Mouse (Mus musculus): ENCODE measurements around the gene Dmrtc1b. TPM values are rescaled to one million over a fixed set of nuclear protein-coding genes. Genes with fewer than 3 reads are reported as not detected.
"Not testable (repeated sequence)": the region's sequence is repeated elsewhere in the genome, so short reads cannot be mapped to it uniquely, and the experiment has no call there.

Gene Dmrtc1b
- total RNA-seq (2014; rRNA removed) = not detected in 2 replicates
- polyA plus RNA-seq (2015; fragmentation: Nextera tagmentation; extraction: Ambion mirVana) = not detected in 2 replicates

DNA sequence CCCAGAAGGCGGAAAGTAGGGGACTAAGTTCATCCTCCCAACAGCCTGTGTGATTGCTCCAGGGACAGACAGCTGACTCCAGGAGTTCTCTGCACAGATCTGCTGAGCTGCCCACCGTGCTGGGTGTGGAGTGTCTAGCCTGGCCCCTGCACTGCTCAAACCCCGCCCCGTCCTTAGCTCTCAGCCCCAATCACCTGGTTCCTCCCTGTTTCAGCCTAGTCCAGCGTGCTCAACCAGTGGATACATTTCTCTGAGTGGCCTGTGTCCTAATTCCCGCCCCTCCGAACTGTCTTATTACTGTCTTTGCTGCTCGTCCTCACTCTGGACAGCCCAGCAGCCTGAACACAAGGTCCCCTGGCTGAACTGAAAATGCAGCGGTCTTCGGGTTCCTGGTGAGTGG lies at the start of gene Dmrtc1b, which contains the start of gene Gm9112:
Gene Dmrtc1b (plus strand): TSS at position 331 of the 400 bp plus-strand sequence.
Gene Gm9112 (minus strand): TSS at position 101 of the 400 bp plus-strand sequence.
- not testable (repeated sequence) for H3K4me1 ChIP-seq (ENCODE audit: insufficient read depth, low read length); H3K27me3 ChIP-seq (ENCODE audit: insufficient read depth, low read length); DNase-seq (ENCODE audit: low spot score); ATAC-seq; H3K36me3 ChIP-seq (ENCODE audit: insufficient read depth, low read length); H3K27ac ChIP-seq; H3K4me2 ChIP-seq (ENCODE audit: low read depth, low read length); H3K4me3 ChIP-seq (ENCODE audit: low read length); H3K9ac ChIP-seq (replicated peaks; ENCODE audit: low read length); H3K9me3 ChIP-seq (ENCODE audit: low read length)
- 88% methylated on average over 7 of the region's 10 CpGs for WGBS

DNA sequence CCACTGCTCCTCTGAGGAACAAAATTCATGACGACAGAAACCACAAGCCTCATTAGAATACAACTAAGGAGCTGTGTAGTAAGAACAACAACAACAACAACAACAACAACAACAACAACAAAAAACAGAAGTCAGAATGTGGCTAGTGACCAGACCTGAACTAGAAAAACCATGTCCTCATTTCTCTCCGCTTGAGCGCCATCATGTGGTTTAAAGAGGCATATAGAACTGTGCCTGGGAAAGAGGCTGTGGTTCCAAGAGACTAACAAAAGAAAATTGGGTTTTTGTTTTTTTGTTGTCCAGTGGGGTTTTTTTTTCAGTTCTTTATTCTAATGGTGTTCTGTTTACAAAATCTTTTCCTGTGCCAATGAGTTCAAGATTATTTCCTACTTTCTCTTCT lies 47.0 kb upstream of the Dmrtc1b start:
- Histone ChIP-seq H3K4me3 (ENCODE audit: low read length) (no peak overlapping the region), H3K9me3 (ENCODE audit: low read length) (no peaks in the 10 kb centered on the region), H3K4me2 (ENCODE audit: low read depth, low read length) (no peak overlapping the region), H3K4me1 (ENCODE audit: insufficient read depth, low read length) (no peaks in the 10 kb centered on the region), H3K9ac (replicated peaks; ENCODE audit: low read length) (no peak overlapping the region), H3K36me3 (ENCODE audit: insufficient read depth, low read length) (no peaks in the 10 kb centered on the region), H3K27me3 (ENCODE audit: insufficient read depth, low read length) (no peaks in the 10 kb centered on the region), H3K27ac (no peak overlapping the region)
- peak; percentile 4 for DNase-seq (ENCODE audit: low spot score)
- 25% methylated on average over 3 of the region's 3 CpGs for WGBS
- no peak for ATAC-seq
- peak; percentile 35 for TF ChIP-seq CTCF (IDR thresholded peaks at IDR 0.05; ENCODE audit: low read depth)

- Histone ChIP-seq H3K27ac (no peak overlapping the region), H3K9me3 (ENCODE audit: low read length) (no peaks in the 10 kb centered on the region), H3K36me3 (ENCODE audit: insufficient read depth, low read length) (no peaks in the 10 kb centered on the region), H3K27me3 (ENCODE audit: insufficient read depth, low read length) (no peaks in the 10 kb centered on the region), H3K4me2 (ENCODE audit: low read depth, low read length) (no peak overlapping the region), H3K9ac (replicated peaks; ENCODE audit: low read length) (no peak overlapping the region), H3K4me3 (ENCODE audit: low read length) (no peak overlapping the region), H3K4me1 (ENCODE audit: insufficient read depth, low read length) (no peaks in the 10 kb centered on the region)
- ATAC-seq (no peak), DNase-seq (ENCODE audit: low spot score) (no peak)
- no peak for TF ChIP-seq CTCF (IDR thresholded peaks at IDR 0.05; ENCODE audit: low read depth)
- WGBS = 72% methylated on average over 2 of the region's 2 CpGs
These were observed 41.0 kb upstream of the Dmrtc1b start for GRCm38 (mm10) chrX:102666641-102667040.

DNA sequence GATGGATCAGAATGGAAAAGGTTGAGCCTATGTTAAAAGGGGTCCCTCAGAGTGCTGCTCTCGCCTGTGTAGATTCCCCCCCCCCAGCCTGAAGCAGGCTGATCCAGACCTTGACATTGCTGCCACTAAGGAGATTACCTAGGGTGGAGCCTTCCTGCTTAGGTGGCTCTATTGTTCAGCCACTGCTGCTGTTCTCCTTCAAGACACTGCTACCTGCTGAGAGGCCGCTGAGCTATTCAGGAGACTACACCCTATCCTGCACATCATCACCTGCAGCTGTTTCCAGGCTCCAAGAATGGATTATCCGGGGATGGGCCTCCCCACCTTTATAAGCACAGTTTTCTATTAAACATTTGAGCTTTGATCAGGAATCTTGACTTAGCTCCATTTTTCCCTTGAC lies 23.0 kb upstream of the Dmrtc1b start:
- not testable (repeated sequence) for DNase-seq (ENCODE audit: low spot score); H3K36me3 ChIP-seq (ENCODE audit: insufficient read depth, low read length); H3K9me3 ChIP-seq (ENCODE audit: low read length); H3K4me2 ChIP-seq (ENCODE audit: low read depth, low read length); H3K4me3 ChIP-seq (ENCODE audit: low read length); H3K27ac ChIP-seq; H3K9ac ChIP-seq (replicated peaks; ENCODE audit: low read length); H3K4me1 ChIP-seq (ENCODE audit: insufficient read depth, low read length); H3K27me3 ChIP-seq (ENCODE audit: insufficient read depth, low read length); ATAC-seq
- 63% methylated on average over 3 of the region's 3 CpGs for WGBS

GRCm38 (mm10) chrX:102686872-102687271 lies 20.8 kb upstream of the Dmrtc1b start, which contains the start of gene Gm3880:
TSS of gene Gm3880 (minus strand) at chrX:102686972.
- not testable (repeated sequence) for H3K36me3 ChIP-seq (ENCODE audit: insufficient read depth, low read length); H3K9me3 ChIP-seq (ENCODE audit: low read length); H3K4me2 ChIP-seq (ENCODE audit: low read depth, low read length); H3K4me1 ChIP-seq (ENCODE audit: insufficient read depth, low read length); H3K27ac ChIP-seq; ATAC-seq; DNase-seq (ENCODE audit: low spot score); H3K27me3 ChIP-seq (ENCODE audit: insufficient read depth, low read length); H3K4me3 ChIP-seq (ENCODE audit: low read length); H3K9ac ChIP-seq (replicated peaks; ENCODE audit: low read length)
- WGBS = 90% methylated on average over 4 of the region's 5 CpGs

DNA sequence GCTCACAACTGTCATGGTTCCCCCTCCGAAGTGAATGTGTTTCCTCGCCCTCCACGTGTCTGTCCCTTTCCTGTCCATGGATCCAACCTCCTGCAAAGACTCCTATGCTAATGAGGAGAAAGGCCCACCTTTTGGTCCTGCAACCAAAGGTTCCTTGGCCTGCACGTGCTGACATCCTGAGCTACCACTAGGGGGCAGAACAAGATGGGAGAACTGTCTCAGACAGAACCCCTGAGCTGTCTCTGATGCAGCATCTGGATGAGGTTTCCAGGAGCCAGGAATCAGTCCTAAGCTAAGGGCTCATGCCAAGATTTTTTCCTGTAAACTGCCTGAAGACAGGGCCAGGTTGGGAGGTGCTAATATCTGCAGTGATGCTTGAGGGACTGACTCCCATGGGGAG lies 18.4 kb upstream of the Dmrtc1b start:
- H3K4me1 ChIP-seq (ENCODE audit: insufficient read depth, low read length); H3K4me3 ChIP-seq (ENCODE audit: low read length); H3K36me3 ChIP-seq (ENCODE audit: insufficient read depth, low read length); H3K27ac ChIP-seq; H3K27me3 ChIP-seq (ENCODE audit: insufficient read depth, low read length); H3K9me3 ChIP-seq (ENCODE audit: low read length); H3K9ac ChIP-seq (replicated peaks; ENCODE audit: low read length); H3K4me2 ChIP-seq (ENCODE audit: low read depth, low read length): not testable (repeated sequence)
- DNase-seq (ENCODE audit: low spot score) = peak; percentile 49
- ATAC-seq = peak; percentile 71
- 34% methylated on average over 4 of the region's 4 CpGs for WGBS
- peak; percentile 59 for TF ChIP-seq CTCF (IDR thresholded peaks at IDR 0.05; ENCODE audit: low read depth)

GRCm38 (mm10) chrX:102700636-102701035 lies 7.0 kb upstream of the Dmrtc1b start:
- ATAC-seq = not testable (repeated sequence)

GRCm38 (mm10) chrX:102724226-102724625 lies 16.6 kb downstream of the Dmrtc1b start:
- ATAC-seq = not testable (repeated sequence)
- 79% methylated on average over 6 of the region's 6 CpGs for WGBS

More at GRCm38 (mm10) chrX:102700636-102701035, 7.0 kb upstream of the Dmrtc1b start:
- not testable (repeated sequence) for H3K36me3 ChIP-seq (ENCODE audit: insufficient read depth, low read length); H3K9me3 ChIP-seq (ENCODE audit: low read length); H3K4me2 ChIP-seq (ENCODE audit: low read depth, low read length); DNase-seq (ENCODE audit: low spot score); H3K9ac ChIP-seq (replicated peaks; ENCODE audit: low read length); H3K4me1 ChIP-seq (ENCODE audit: insufficient read depth, low read length); H3K4me3 ChIP-seq (ENCODE audit: low read length); H3K27ac ChIP-seq; H3K27me3 ChIP-seq (ENCODE audit: insufficient read depth, low read length)
- 70% methylated on average over 3 of the region's 3 CpGs for WGBS

More at GRCm38 (mm10) chrX:102724226-102724625, 16.6 kb downstream of the Dmrtc1b start:
- H3K4me1 ChIP-seq (ENCODE audit: insufficient read depth, low read length); DNase-seq (ENCODE audit: low spot score); H3K9ac ChIP-seq (replicated peaks; ENCODE audit: low read length); H3K4me3 ChIP-seq (ENCODE audit: low read length); H3K27me3 ChIP-seq (ENCODE audit: insufficient read depth, low read length); H3K27ac ChIP-seq; H3K36me3 ChIP-seq (ENCODE audit: insufficient read depth, low read length); H3K9me3 ChIP-seq (ENCODE audit: low read length); H3K4me2 ChIP-seq (ENCODE audit: low read depth, low read length): not testable (repeated sequence)
